Mouse (Mus musculus) kidney, embryonic 16.5 days (tissue): ENCODE results near the gene Teddm3. TPM values are rescaled to one million over a fixed set of nuclear protein-coding genes. Genes with fewer than 3 reads are reported as not detected.
"Not testable (repeated sequence)": the region's sequence is repeated elsewhere in the genome, so short reads cannot be mapped to it uniquely, and the experiment has no call there.

Experiments used
- ATAC-seq: fragments of 200-750 bp; cut with Nextera tagmentation; 2 replicates; pipeline ENCODE4 v1.8.0; 2017; ENCODE audit warnings: moderate TSS enrichment; ENCODE audit not compliant: low FRiP score, low TSS enrichment
- H3K27ac ChIP-seq: fragments of 300-500 bp; sonication (generic); 2 replicates; pipeline ENCODE4 v1.5.1; 2014; ENCODE audit warnings: low read length
- H3K27me3 ChIP-seq: fragments of 300-500 bp; sonication (generic); 2 replicates; pipeline ENCODE4 v1.6.1; 2014; ENCODE audit warnings: low read length, control low read depth, mixed read lengths; ENCODE audit not compliant: insufficient read depth
- H3K36me3 ChIP-seq: fragments of 300-500 bp; sonication (generic); 2 replicates; pipeline ENCODE4 v1.6.1; 2014; ENCODE audit warnings: low read length, control low read depth, mixed read lengths; ENCODE audit not compliant: insufficient read depth
- H3K4me1 ChIP-seq: fragments of 300-500 bp; sonication (generic); 2 replicates; pipeline ENCODE4 v1.6.1; 2014; ENCODE audit warnings: low read length, control low read depth, mixed read lengths; ENCODE audit not compliant: insufficient read depth
- H3K4me2 ChIP-seq: fragments of 300-500 bp; sonication (generic); replicated peaks from 2 replicates; pipeline ENCODE4 v1.6.1; 2014; ENCODE audit warnings: low read depth, low read length
- H3K4me3 ChIP-seq: fragments of 300-500 bp; sonication (generic); 2 replicates; pipeline ENCODE4 v1.5.1; 2014; ENCODE audit warnings: mild to moderate bottlenecking, low read length
- H3K9ac ChIP-seq: fragments of 300-500 bp; sonication (generic); replicated peaks from 2 replicates; pipeline ENCODE4 v1.6.1; 2014; ENCODE audit warnings: low read length
- H3K9me3 ChIP-seq: fragments of 300-500 bp; sonication (generic); 2 replicates; pipeline ENCODE4 v1.6.1; 2016; ENCODE audit warnings: low read length, control low read depth
- WGBS: fragments of 180-500 bp; shearing (Covaris S2); extraction: QIAGEN DNeasy Blood & Tissue Kit; methylation state at CpG from one replicate; pipeline ENCODE4 v1.1.7; 2014; 5-methylcytosine and 5-hydroxymethylcytosine counted together
- polyA plus RNA-seq: library from polyadenylated mRNA; unstranded; fragments of >200 nt; fragmentation: Nextera tagmentation; extraction: Ambion mirVana; gene quantifications from 2 replicates; pipeline ENCODE4 v1.2.1, GENCODE M21; 2015

Teddm3 gene
- polyA plus RNA-seq, 1 experiment from 2014 or later, result 0.14 TPM

- H3K4me3 ChIP-seq, H3K4me2 ChIP-seq, H3K36me3 ChIP-seq, H3K9ac ChIP-seq, H3K4me1 ChIP-seq, H3K27ac ChIP-seq, ATAC-seq, H3K9me3 ChIP-seq, H3K27me3 ChIP-seq: not testable (repeated sequence)
Observed at GRCm38 (mm10) chr16:21156261-21156660, 2.5 kb upstream of the Teddm3 start.

GRCm38 (mm10) chr16:21151564-21152361 is 2.0 kb downstream of the Teddm3 start:
- H3K9ac ChIP-seq, result no peak overlapping the region
- peak; percentile 61; the same call in 1 of the 2 replicates for ATAC-seq
- WGBS, result 51% methylated on average over 4 of the region's 4 CpGs
- H3K4me2 ChIP-seq, result no peak overlapping the region
- H3K36me3 ChIP-seq, result no peaks in the 10 kb centered on the region
- no peaks in the 10 kb centered on the region for H3K9me3 ChIP-seq
- no peaks in the 10 kb centered on the region for H3K4me1 ChIP-seq
- no peaks in the 10 kb centered on the region for H3K27me3 ChIP-seq
- H3K27ac ChIP-seq, result peak overlapping the region; percentile 71; the same call in 1 of the 2 replicates
- H3K4me3 ChIP-seq, result no peak overlapping the region

GRCm38 (mm10) chr16:21149896-21150295 is 3.9 kb downstream of the Teddm3 start:
- H3K9me3 ChIP-seq, result no peaks in the 10 kb centered on the region
- H3K4me3 ChIP-seq, result no peak overlapping the region
- no peak for ATAC-seq
- H3K36me3 ChIP-seq, result no peaks in the 10 kb centered on the region
- no peaks in the 10 kb centered on the region for H3K4me1 ChIP-seq
- H3K27ac ChIP-seq, result no peak overlapping the region
- H3K4me2 ChIP-seq, result no peak overlapping the region
- no peaks in the 10 kb centered on the region for H3K27me3 ChIP-seq
- H3K9ac ChIP-seq, result no peak overlapping the region

GRCm38 (mm10) chr16:21148451-21148850 is 5.3 kb downstream of the Teddm3 start:
- not testable (repeated sequence) for H3K9ac ChIP-seq, H3K36me3 ChIP-seq, H3K27ac ChIP-seq, H3K4me3 ChIP-seq, H3K27me3 ChIP-seq, ATAC-seq, H3K4me2 ChIP-seq, H3K9me3 ChIP-seq, H3K4me1 ChIP-seq
- 68% methylated on average over 1 of the region's 1 CpGs for WGBS

- Histone ChIP-seq H3K4me2 (no peak overlapping the region), H3K4me3 (no peak overlapping the region), H3K9ac (no peak overlapping the region), H3K27ac (no peak overlapping the region), H3K36me3 (no peaks in the 10 kb centered on the region), H3K27me3 (no peaks in the 10 kb centered on the region), H3K4me1 (no peaks in the 10 kb centered on the region), H3K9me3 (no peaks in the 10 kb centered on the region; the same call in 1 of the 2 replicates)
- ATAC-seq, result no peak
- 25% methylated on average over 1 of the region's 1 CpGs for WGBS
Observed at GRCm38 (mm10) chr16:21136312-21137083, 17.3 kb downstream of the Teddm3 start.

GRCm38 (mm10) chr16:21127666-21128065 is 26.1 kb downstream of the Teddm3 start:
- H3K4me2 ChIP-seq, H3K36me3 ChIP-seq, H3K27me3 ChIP-seq, H3K4me1 ChIP-seq, H3K9ac ChIP-seq, H3K27ac ChIP-seq, H3K4me3 ChIP-seq, ATAC-seq, H3K9me3 ChIP-seq: not testable (repeated sequence)
- WGBS, result 80% methylated on average over 3 of the region's 3 CpGs

GRCm38 (mm10) chr16:21122776-21123175 is 31.0 kb downstream of the Teddm3 start:
- H3K9ac ChIP-seq, H3K4me2 ChIP-seq, H3K27me3 ChIP-seq, ATAC-seq, H3K4me3 ChIP-seq, H3K4me1 ChIP-seq, H3K9me3 ChIP-seq, H3K27ac ChIP-seq, H3K36me3 ChIP-seq: not testable (repeated sequence)
- WGBS, result 78% methylated on average over 2 of the region's 2 CpGs

- ATAC-seq, result no peak
- no peaks in the 10 kb centered on the region for H3K27me3 ChIP-seq
- WGBS, result 49% methylated on average over 5 of the region's 5 CpGs
- H3K4me3 ChIP-seq, result no peak overlapping the region
- H3K4me1 ChIP-seq, result no peaks in the 10 kb centered on the region
- H3K36me3 ChIP-seq, result no peaks in the 10 kb centered on the region
- no peak overlapping the region for H3K27ac ChIP-seq
- no peak overlapping the region for H3K4me2 ChIP-seq
- H3K9ac ChIP-seq, result no peak overlapping the region
- no peaks in the 10 kb centered on the region for H3K9me3 ChIP-seq
Observed at GRCm38 (mm10) chr16:21116078-21116477, 37.7 kb downstream of the Teddm3 start.

- H3K27me3 ChIP-seq, result no peaks in the 10 kb centered on the region
- no peak overlapping the region for H3K4me3 ChIP-seq
- no peak overlapping the region for H3K9ac ChIP-seq
- H3K9me3 ChIP-seq, result no peaks in the 10 kb centered on the region
- H3K4me2 ChIP-seq, result no peak overlapping the region
- H3K36me3 ChIP-seq, result no peaks in the 10 kb centered on the region
- no peaks in the 10 kb centered on the region for H3K4me1 ChIP-seq
- no peak for ATAC-seq
- H3K27ac ChIP-seq, result no peak overlapping the region
- WGBS, result 45% methylated on average over 1 of the region's 1 CpGs
Observed at GRCm38 (mm10) chr16:21109473-21109872, 44.3 kb downstream of the Teddm3 start.
